Mouse (Mus musculus) heart, embryonic 10.5 days (tissue): ENCODE data around the gene Eml1. TPM values are rescaled to one million over a fixed set of nuclear protein-coding genes. Genes with fewer than 3 reads are reported as not detected.
A peak's percentile ranks its signal among the peaks of the same experiment; 100 is the strongest.
"Not testable (repeated sequence)": the region's sequence is repeated elsewhere in the genome, so short reads cannot be mapped to it uniquely, and the experiment has no call there.

Experiments
- DNase-seq: peaks from one replicate; pipeline ENCODE4 v3.0.0-alpha.2; 2017; ENCODE audit warnings: low spot score
- H3K27ac ChIP-seq: fragments of 300-500 bp; sonication (generic); 2 replicates; pipeline ENCODE4 v1.5.1; 2016; ENCODE audit warnings: mild to moderate bottlenecking
- H3K27me3 ChIP-seq: fragments of 300-500 bp; sonication (generic); 2 replicates; pipeline ENCODE4 v1.6.1; 2016; ENCODE audit warnings: mild to moderate bottlenecking; ENCODE audit not compliant: poor library complexity, insufficient read depth, severe bottlenecking
- H3K36me3 ChIP-seq: fragments of 300-500 bp; sonication (generic); 2 replicates; pipeline ENCODE4 v1.6.1; 2016; ENCODE audit warnings: mild to moderate bottlenecking, moderate library complexity
- H3K4me1 ChIP-seq: fragments of 300-500 bp; sonication (generic); 2 replicates; pipeline ENCODE4 v1.6.1; 2016; ENCODE audit warnings: mild to moderate bottlenecking
- H3K4me3 ChIP-seq: fragments of 300-500 bp; sonication (generic); 2 replicates; pipeline ENCODE4 v1.5.1; 2016; ENCODE audit warnings: mild to moderate bottlenecking, moderate library complexity
- H3K9me3 ChIP-seq: fragments of 300-500 bp; sonication (generic); 2 replicates; pipeline ENCODE4 v1.6.1; 2016; ENCODE audit warnings: mild to moderate bottlenecking, moderate library complexity
- WGBS: fragments of 180-500 bp; shearing (Covaris S2); methylation state at CpG from one replicate; pipeline ENCODE4 v1.1.7; 2016; 5-methylcytosine and 5-hydroxymethylcytosine counted together
- polyA plus RNA-seq: library from polyadenylated mRNA; unstranded; fragments of >200 nt; fragmentation: Nextera tagmentation; extraction: Ambion mirVana; gene quantifications from 2 replicates; pipeline ENCODE4 v1.2.1, GENCODE M21; 2016

Eml1 gene
- polyA plus RNA-seq, 1 experiment from 2014 or later, result 47.0 TPM

- peaks cover 19% of the 10 kb centered on the region; the same call in 1 of the 2 replicates for H3K4me1 ChIP-seq
- not testable (repeated sequence) for DNase-seq, H3K36me3 ChIP-seq, H3K27me3 ChIP-seq, H3K4me3 ChIP-seq, H3K27ac ChIP-seq, H3K9me3 ChIP-seq
- WGBS, result 77% methylated on average over 3 of the region's 3 CpGs
Measured at GRCm38 (mm10) chr12:108507046-108507445, 136.3 kb downstream of the Eml1 start.

GRCm38 (mm10) chr12:108510571-108510970 lies 139.8 kb downstream of the Eml1 start:
- Histone ChIP-seq H3K4me3 (no peak overlapping the region), H3K4me1 (peaks cover 4% of the 10 kb centered on the region; the same call in 1 of the 2 replicates), H3K36me3 (peaks cover 12% of the 10 kb centered on the region), H3K27me3 (no peaks in the 10 kb centered on the region), H3K27ac (no peak overlapping the region), H3K9me3 (no peaks in the 10 kb centered on the region)
- no peak for DNase-seq
- WGBS, result 50% methylated on average over 7 of the region's 7 CpGs

DNA sequence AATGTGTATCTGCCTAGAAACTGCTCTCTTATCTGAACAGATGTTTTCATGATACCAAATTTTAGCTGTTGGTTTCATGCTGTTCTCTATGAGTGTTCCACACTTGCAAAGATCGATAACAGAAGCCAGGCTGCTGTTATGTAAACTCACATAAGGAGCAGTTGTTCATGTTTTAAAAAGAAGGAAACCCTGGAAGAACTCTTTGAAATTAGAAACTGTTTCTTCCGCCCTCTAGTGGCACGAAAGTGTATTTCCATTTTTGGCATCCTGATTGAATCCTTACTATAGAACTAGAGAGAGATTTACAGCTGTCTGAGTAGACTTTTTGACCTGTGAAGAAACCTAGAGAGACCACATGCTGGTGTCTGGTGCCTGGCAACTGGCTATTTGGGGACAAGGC lies 140.3 kb downstream of the Eml1 start:
- no peak for DNase-seq
- 8% methylated on average over 3 of the region's 3 CpGs for WGBS

GRCm38 (mm10) chr12:108515464-108515863 lies 144.7 kb downstream of the Eml1 start:
- Histone ChIP-seq H3K4me3 (no peak overlapping the region), H3K9me3 (no peaks in the 10 kb centered on the region), H3K36me3 (peaks cover 17% of the 10 kb centered on the region), H3K27ac (no peak overlapping the region), H3K27me3 (no peaks in the 10 kb centered on the region), H3K4me1 (no peaks in the 10 kb centered on the region; the same call in 1 of the 2 replicates)
- DNase-seq, result no peak
- WGBS, result 89% methylated on average over 12 of the region's 12 CpGs

More for the DNA sequence above, 140.3 kb downstream of the Eml1 start:
- Histone ChIP-seq H3K36me3 (peaks cover 12% of the 10 kb centered on the region), H3K27me3 (no peaks in the 10 kb centered on the region), H3K4me1 (peaks cover 4% of the 10 kb centered on the region; the same call in 1 of the 2 replicates), H3K27ac (no peak overlapping the region), H3K9me3 (no peaks in the 10 kb centered on the region), H3K4me3 (no peak overlapping the region)

DNA sequence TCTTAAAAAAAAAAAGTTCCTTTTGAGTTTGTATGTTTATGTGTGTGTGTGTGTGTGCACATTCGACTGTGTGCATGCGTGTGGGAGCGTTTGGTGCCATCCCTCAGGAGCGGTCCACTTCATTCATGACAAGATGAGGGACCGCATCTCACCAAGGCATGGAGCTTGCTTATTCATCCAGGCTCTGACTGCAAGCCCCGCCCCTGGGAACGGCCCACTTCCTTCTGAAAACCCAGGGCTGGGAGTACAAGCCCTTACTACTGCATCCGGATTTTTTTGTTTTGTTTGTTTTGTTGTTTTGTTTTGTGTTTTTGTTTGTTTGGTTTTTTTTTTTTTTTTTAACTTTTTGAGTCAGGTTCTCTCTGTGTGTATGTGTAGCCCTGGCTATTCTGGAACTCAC lies 148.6 kb downstream of the Eml1 start:
- WGBS, result 59% methylated on average over 8 of the region's 8 CpGs

GRCm38 (mm10) chr12:108529214-108529613 lies 158.5 kb downstream of the Eml1 start:
- Histone ChIP-seq H3K27me3 (no peaks in the 10 kb centered on the region), H3K4me1 (peaks cover 5% of the 10 kb centered on the region; the same call in 1 of the 2 replicates), H3K4me3 (no peak overlapping the region), H3K36me3 (peaks cover 14% of the 10 kb centered on the region), H3K27ac (no peak overlapping the region), H3K9me3 (no peaks in the 10 kb centered on the region)
- DNase-seq, result no peak
- 44% methylated on average over 8 of the region's 8 CpGs for WGBS

More for the DNA sequence above, 148.6 kb downstream of the Eml1 start:
- Histone ChIP-seq H3K9me3 (no peaks in the 10 kb centered on the region), H3K36me3 (peaks cover 43% of the 10 kb centered on the region), H3K4me1 (no peaks in the 10 kb centered on the region), H3K4me3 (no peak overlapping the region), H3K27ac (no peak overlapping the region), H3K27me3 (no peaks in the 10 kb centered on the region)
- no peak for DNase-seq

- peak; percentile 63 for DNase-seq
- Histone ChIP-seq H3K27ac (no peak overlapping the region), H3K36me3 (peaks cover 32% of the 10 kb centered on the region), H3K4me3 (no peak overlapping the region), H3K9me3 (no peaks in the 10 kb centered on the region), H3K27me3 (no peaks in the 10 kb centered on the region), H3K4me1 (no peaks in the 10 kb centered on the region)
- WGBS, result 82% methylated on average over 11 of the region's 11 CpGs
Measured at GRCm38 (mm10) chr12:108534484-108534883, 163.7 kb downstream of the Eml1 start.

DNA sequence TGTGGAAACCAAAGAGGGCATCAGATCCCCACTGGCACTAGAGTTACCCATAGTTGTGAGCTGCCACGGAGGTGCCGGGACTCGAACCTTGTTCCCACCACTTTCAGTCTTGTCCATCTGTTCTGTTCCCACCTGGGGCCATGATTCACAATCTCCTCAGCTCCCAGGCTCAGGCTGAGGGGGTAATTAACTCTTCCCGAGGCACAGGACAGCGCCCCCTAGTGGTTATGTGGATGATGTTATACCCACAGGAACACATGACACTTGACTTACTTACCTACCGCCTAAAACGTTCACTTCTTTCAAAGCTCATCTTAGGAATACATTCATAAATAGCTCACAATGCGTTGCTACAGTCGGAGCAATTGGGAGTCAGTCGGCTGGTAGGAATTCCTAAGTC lies 165.7 kb downstream of the Eml1 start:
- DNase-seq, result peak; percentile 73
- Histone ChIP-seq H3K4me3 (no peak overlapping the region), H3K4me1 (no peaks in the 10 kb centered on the region), H3K9me3 (no peaks in the 10 kb centered on the region), H3K36me3 (peaks cover 29% of the 10 kb centered on the region), H3K27ac (no peak overlapping the region), H3K27me3 (no peaks in the 10 kb centered on the region)
- WGBS, result 66% methylated on average over 10 of the region's 10 CpGs

DNA sequence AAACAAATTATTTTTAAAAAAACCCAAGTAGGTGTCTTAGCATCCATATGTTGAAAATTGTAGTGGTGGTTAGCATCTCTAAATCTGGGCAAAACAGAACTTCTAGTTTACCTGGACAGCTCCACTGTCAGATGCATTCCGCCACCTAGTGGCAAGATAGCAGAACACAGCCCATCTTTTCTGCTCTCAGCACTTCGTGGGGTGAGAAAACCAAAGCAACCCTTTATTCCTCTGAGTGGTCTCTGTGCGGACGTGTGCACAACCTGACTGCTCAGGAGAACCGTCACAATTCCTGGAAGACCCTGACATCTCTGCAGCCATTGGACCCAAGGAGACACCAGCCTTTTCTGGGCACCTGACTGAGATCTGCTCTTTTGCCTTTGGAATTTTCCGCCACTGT lies 170.3 kb downstream of the Eml1 start:
- no peaks in the 10 kb centered on the region for H3K27me3 ChIP-seq

DNA sequence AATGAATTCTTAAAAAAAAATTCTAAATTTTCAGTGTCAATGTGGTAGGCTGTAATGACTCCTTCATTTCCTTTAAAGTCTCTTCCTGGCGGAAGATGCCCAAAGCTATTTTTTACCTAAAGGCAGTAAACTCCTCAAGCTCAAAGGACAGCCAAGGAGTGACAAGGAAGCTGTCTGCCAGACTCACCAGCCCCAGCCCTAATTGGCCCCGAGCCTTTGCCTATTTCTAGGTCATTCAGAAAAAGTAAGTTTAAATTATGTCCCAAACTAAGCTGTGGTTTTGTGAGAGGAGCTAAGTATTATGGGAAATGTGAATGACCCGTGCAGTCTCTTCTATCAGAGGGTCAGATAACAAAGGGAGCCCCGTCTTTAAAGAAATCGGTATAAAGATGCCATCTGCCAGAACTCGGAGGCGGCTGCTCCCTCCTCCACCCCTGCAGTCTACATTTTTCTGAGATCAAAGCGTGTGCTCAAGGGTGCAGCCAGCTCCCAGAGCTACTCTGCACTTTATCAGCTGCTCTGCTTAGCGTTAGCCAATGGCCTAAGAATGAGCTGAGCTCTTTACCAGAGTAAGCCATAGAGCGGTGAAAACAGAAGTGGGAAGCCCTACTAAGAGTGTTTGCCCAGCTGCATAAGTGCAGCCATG lies 175.9 kb downstream of the Eml1 start:
- Histone ChIP-seq H3K27me3 (no peaks in the 10 kb centered on the region), H3K4me3 (peak overlapping the region; percentile 9; the same call in 1 of the 2 replicates), H3K9me3 (no peaks in the 10 kb centered on the region), H3K27ac (peak overlapping the region; percentile 56), H3K36me3 (no peaks in the 10 kb centered on the region), H3K4me1 (peaks cover 31% of the 10 kb centered on the region)
- peak; percentile 79 for DNase-seq
- WGBS, result 13% methylated on average over 10 of the region's 10 CpGs

More for the DNA sequence above, 170.3 kb downstream of the Eml1 start:
- peak; percentile 75 for DNase-seq
- no peaks in the 10 kb centered on the region for H3K9me3 ChIP-seq
- peaks cover 10% of the 10 kb centered on the region for H3K4me1 ChIP-seq
- no peak overlapping the region for H3K27ac ChIP-seq
- peaks cover 16% of the 10 kb centered on the region; the same call in 1 of the 2 replicates for H3K36me3 ChIP-seq
- 22% methylated on average over 6 of the region's 6 CpGs for WGBS
- no peak overlapping the region for H3K4me3 ChIP-seq

DNA sequence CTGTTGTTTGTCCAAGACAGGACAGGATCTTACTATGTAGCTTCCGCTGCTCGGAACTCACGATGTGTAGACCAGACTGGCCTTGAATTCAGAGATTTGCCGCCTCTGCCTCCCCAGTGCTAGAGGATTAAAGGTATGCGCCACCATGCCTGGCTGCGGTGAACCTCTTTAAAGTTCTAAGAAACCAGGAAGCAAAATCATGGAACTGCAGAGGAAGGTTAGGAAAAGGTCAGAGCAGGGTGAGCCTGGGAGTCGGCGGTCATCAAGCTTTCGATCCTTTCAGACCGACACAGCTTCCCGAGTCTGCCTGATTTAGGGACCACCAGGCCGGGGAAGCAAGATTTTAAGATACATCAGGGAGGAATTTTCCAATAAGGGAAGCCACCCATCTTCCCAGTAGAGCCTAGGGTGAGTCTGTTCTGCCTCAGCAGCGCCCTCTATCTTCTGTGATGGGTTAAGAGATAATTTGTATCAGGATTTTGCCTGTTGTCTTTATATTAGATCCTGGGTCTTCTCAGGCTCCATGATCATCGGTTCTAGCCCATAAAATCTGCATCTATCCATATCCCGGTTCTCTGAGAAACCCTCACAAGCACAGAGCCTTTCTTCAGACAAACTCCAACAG lies 176.6 kb downstream of the Eml1 start:
- Histone ChIP-seq H3K36me3 (no peaks in the 10 kb centered on the region), H3K27me3 (no peaks in the 10 kb centered on the region), H3K4me3 (peak overlapping the region; percentile 9; the same call in 1 of the 2 replicates), H3K9me3 (no peaks in the 10 kb centered on the region), H3K27ac (peak overlapping the region; percentile 56), H3K4me1 (peaks cover 31% of the 10 kb centered on the region)
- DNase-seq, result peak; percentile 75
- WGBS, result 59% methylated on average over 15 of the region's 15 CpGs

- H3K4me1 ChIP-seq, result peaks cover 36% of the 10 kb centered on the region
- H3K36me3 ChIP-seq, result no peaks in the 10 kb centered on the region
- H3K4me3 ChIP-seq, result no peak overlapping the region
- no peaks in the 10 kb centered on the region for H3K27me3 ChIP-seq
- H3K9me3 ChIP-seq, result no peaks in the 10 kb centered on the region
- 70% methylated on average over 7 of the region's 7 CpGs for WGBS
- H3K27ac ChIP-seq, result no peak overlapping the region
- no peak for DNase-seq
Measured at GRCm38 (mm10) chr12:108551731-108552130, 181.0 kb downstream of the Eml1 start.

DNA sequence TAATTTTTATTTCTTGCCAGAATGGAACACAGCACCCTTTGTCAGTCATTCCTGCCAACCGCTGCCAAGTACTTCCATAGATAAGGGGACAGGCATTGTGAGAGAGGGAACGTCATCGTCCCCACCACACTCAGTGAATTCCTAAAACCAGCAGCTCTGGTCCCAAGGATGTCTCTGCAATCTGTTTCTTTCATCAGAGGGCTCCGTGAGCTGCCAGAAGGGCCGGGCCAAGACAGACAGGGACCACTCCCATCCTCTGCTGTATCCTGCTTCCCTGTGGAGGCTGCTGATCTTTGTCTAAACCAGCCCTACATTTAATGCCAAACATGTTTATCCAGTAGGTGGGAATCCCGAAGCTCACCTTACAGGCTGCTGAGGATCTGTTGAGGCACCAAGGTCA lies 182.3 kb downstream of the Eml1 start:
- WGBS, result 12% methylated on average over 6 of the region's 6 CpGs
- peaks cover 27% of the 10 kb centered on the region for H3K4me1 ChIP-seq
- DNase-seq, result no peak
- H3K4me3 ChIP-seq, result no peak overlapping the region
- no peaks in the 10 kb centered on the region for H3K27me3 ChIP-seq
- H3K9me3 ChIP-seq, result no peaks in the 10 kb centered on the region
- peak overlapping the region; percentile 25; the same call in 1 of the 2 replicates for H3K27ac ChIP-seq
- H3K36me3 ChIP-seq, result no peaks in the 10 kb centered on the region
